Mouse (Mus musculus): ENCODE measurements around the gene Gm34653.
A peak's percentile ranks its signal among the peaks of the same experiment; 100 is the strongest.
"Not testable (repeated sequence)": the region's sequence is repeated elsewhere in the genome, so short reads cannot be mapped to it uniquely, and the experiment has no call there.

Gm34653 gene

DNA sequence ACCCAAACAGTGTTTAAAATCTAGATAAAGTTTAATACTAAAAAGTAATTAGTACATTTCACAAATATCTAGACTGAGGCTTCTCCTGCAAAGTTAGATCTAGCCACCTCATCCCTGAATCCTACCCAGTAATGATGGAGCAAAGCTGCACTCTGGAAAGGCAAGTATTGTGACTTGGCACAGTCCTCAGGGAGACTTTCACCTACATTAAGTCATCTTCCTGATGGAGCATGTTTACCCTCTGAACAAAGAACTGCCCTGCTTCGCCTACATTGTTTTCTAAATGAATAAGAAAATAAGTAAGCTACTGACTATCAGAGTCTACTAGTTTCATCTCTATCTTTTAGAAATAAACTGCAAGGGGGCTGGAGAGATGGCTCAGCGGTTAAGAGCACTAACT is 14.3 kb upstream of the Gm34653 start:
- no peak for DNase-seq

DNA sequence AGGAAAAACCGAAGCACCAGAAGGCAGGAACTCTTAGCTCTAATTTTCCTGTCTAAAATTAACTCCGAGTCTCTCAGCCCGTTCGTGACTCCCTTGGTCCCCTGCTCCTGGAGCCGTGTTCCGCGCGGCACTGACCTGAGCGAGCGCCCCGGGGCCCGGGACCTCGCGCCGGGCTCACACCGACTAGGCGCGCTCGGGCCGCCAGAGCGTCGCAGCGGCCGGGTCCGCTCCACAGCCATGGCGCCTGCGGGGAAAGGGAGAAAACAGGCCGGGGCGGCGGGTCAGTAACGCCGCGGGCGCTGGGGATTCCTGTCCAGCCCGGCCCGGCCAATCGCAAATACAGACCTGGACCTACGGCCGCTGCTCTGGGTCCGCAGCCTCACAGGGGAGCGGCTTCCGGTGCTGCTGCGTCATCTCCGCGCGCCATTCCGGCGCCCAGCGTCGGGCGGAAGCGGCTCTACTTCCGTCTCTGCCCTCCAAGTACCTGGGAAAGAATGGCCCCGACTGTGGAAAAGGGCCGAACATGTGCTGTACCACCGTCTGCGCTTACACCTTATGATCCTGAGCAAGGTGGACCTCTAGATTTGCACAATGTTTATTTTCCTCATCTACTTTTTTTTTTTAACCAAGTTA is 6.9 kb upstream of the Gm34653 start, which contains the start of gene Fbxw2:
Gene Fbxw2 (minus strand): TSS at position 485 of the 633 bp plus-strand sequence.
- DNase-seq, result peak; percentile 90

DNA sequence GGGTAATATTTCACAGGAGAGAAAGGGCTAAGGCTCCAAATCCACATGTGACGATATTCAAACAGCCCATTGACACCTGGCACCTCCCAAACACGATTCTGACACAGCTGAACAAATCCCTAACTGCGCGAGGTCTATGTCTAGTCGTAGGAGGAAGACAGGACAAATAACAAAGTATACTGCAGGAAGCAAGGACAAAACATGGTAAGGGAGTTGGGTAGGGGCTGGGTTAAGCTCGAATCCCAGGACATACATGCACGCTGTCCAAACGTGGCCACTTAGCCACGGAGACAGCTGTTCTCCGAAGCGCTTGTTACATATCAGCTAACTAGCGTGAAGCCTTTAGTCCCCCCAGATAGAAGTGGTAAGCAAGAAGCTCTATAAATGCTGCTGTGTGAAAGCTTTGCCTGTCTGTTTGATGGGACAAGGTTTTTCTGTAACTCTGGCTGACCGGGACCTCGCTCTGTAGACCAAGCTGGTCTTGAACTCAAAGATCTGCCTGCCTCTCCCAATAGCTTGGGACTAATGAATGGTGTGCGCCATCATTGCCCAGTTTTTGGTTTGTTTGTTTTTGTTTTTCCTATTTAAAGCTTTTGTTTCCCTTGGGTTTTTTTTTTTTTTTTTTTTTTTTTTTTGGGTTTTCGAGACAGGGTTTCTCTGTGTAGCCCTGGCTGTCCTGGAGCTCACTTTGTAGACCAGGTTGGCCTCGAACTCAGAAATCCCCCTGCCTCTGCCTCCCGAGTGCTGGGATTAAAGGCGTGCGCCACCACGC is 6.2 kb upstream of the Gm34653 start:
- DNase-seq, result peak; percentile 22

DNA sequence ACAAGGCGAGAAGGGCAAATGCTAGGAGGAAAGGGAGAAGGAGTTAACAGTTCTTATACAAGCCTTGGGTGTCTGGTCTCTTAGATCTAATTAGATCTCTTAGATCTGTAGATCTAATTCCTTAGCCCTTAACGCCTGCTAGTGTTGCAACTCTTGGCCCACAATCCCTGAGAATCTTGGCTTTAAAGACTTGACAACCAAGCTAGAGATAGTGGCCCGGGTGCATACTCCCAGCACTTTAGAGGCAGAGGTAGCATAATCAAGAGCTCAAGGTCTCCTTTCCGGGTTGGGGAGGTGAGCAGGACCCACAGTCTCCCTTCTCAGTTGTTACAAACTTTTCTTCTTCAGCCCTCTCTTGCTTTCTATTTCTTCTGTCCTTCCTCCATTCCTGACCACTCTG is 5.2 kb upstream of the Gm34653 start:
- no peak for DNase-seq

DNA sequence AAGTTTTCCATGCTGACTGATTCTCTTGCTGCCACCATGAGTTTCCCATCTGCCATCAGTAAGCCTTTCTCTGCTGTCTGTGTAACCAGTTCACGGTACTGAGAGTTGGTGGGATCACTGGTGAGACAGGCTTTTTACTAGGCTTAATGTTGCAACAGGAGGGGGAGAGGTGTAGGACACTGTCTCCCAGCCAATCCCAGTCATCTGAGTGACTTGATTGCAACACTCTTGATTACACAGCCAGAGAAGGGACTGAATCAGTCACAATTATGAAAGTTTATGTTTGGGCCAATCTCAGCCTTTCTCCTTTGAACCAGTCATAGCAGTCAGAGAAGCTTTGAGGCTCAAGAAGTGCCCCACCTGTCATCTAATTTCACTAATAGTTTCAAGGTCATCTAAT is 4.8 kb upstream of the Gm34653 start:
- no peak for DNase-seq

DNA sequence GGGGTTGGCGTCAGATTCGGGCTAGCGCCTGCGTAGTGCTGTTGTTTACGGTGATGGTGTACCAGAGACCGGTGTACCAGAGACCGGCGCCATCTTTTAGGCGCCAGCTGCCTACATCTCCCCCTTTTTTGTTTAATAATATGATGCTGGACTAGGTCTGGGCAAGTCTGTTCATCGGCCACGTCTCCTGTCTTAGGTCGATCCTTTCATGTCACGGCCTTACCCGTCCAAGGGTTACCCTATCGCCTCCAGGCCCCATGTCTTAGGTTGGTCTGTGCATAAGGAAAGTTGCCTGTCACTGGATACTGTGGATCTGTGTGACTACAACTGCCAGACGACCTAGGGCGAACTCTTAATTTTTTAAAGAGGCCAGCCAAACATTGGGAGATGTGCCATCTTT is 2.7 kb upstream of the Gm34653 start:
- not testable (repeated sequence) for DNase-seq

DNA sequence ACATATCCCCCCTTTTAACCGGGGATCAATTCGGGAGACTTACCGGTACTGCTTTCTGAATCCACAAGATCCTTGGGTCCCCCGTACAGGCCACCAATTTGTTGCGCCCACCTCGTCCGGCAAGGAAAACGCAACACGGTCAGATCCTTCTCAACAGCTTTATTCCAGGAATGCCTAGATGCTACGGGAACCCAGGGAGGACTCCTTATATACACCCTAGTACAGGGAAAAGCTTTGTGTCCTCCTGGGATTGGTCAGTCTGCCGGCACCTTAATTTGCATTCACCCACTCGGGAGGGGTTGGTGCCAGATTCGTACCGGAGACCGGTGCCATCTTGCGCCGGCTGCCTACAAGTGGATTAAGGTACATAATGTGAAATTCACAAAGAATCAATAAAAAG is 817 bp downstream of the Gm34653 start:
- no peak for DNase-seq

DNA sequence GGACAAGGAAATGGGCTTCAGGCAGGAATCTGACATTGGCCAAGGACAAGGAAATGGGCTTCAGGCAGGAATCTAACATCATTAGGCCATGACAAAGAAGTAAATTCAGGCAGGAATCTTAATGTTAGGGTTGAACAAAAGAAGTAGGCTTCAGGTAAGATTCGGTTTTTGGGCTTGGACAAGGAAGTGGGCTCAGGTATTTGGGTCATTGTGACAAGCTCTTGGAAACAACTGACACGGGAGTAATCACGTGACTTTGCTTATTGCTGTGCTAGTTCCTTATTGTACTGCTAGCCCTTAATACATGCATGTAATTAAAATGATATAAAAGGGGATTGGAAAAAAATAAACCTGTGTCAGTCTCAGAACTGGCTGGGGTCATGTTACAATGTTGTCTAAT is 2.9 kb downstream of the Gm34653 start:
- no peak for DNase-seq

DNA sequence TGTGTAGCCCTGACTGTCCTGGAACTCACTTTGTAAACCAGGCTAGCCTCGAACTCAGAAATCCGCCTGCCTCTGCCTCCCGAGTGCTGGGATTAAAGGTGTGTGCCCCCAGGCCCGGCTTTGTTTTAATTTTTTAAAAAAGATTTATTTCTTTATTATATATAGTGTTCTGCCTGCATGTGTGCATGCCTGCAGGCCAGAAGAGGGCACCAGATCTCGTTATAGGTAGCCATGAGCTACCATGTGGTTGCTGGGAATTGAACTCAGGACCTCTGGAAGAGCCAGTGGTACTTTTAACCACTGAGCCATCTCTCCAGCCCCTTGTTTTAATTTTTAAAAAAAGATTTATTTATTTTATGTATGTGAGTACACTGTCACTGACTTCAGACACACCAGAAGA is 7.3 kb downstream of the Gm34653 start:
- DNase-seq, result not testable (repeated sequence)

DNA sequence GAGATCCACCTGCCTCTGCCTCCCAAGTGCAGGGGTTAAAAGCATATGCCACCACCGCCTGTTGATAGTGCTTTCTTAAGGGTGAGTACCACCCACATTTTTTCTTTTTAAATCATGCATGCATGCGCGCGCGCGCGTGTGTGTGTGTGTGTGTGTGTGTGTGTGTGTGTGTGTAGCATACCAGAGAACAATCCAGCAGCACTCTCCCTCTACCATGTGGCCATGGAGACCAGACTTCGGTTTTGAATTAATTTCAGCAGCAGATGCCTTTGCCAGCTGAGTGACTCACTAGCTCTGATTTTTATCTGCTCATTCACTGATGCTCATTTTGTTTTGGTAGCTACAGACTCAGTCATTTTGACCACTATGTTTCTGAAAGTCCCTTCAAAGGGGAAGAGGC is 8.9 kb downstream of the Gm34653 start:
- no peak for DNase-seq

DNA sequence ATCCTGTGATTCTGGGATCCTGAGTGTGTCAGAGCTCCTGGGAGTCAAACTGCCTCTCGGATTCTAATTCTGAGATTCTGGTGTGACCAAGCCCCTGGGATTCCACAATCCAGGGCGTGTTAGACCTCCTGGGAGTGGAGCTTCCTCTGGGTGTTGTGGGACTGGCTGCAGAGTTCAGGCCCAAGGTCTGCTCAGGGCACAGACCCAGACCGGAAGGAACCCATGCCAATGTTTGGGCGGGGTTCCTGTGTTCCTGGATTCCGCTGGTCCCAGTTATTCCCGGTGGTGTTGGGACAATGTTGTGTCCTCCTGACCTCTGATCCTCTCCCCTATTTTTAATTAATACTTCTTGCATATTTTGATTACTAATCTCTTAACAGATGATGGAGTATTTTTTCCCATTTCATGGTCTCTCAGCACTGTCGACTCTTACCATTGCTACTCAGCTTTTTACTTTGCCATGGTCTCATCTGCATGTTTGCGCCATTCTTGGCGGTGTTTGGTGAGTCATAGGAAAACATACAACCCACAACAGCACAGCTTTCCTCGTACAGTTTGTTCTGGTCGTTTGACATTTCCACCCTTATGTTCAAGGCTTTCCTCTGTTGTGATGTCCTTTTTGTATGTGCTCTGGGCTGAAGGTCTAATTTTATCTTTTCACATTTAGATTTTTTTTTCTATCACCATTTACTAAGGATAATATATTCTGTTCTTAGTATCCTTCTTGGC is 10.6 kb downstream of the Gm34653 start:
- DNase-seq, result no peak

DNA sequence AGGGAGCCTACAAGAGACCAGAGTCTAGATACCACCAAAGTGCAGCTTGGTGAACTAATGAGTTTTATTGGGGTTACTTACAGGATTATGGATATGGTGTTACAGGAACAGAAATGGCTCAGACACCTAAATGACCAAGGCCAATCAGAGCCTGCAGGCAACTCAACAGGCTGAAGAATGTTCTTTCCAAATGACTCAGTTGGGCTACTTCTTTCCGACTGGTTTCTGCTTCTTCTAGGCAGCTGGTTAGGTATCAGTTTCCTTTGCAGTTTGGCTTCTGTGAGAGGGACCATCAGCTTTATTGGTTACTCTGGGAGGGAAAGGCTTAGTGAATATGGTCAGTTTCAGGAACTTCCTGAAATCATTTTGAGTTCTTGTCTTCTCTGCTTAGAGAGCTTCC is 14.9 kb downstream of the Gm34653 start:
- DNase-seq, result no peak

DNA sequence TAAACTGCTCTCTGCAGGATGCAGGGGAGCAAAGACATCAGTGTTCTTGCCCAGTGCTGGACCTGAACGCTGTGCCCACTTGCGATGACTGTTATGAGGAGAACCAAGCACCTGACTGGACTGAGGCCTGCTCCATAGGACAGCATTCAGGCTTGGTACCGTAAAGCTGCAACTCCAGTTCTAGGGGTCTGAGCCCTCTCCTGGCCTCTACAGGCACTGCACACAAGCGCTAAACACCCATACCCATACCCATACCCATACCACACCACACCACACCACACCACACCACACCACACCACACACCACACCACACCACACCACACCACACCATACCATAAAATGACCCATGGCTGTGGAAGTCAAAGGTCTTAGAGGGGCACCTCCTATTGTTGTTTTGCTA is 22.5 kb downstream of the Gm34653 start:
- no peak for DNase-seq

DNA sequence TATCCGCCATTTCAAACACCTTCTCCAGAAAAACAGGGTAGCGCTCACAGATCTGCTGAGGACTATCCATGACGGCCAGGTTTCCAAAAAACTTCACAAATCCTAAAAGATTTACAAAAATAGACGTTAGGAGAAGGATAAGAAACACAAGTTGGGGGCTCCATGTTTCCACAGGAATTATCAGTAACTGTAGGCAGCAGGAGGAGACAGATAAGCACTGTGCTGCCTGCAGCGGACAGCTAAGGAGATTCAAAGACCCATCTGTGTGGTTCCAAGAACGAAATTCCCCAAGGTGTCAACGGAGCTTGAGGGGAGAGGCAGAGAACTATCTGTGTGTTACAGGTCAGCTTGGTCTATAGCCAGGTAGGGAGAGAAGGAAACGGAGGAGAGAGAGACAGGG is 24.9 kb downstream of the Gm34653 start:
- DNase-seq, result no peak

DNA sequence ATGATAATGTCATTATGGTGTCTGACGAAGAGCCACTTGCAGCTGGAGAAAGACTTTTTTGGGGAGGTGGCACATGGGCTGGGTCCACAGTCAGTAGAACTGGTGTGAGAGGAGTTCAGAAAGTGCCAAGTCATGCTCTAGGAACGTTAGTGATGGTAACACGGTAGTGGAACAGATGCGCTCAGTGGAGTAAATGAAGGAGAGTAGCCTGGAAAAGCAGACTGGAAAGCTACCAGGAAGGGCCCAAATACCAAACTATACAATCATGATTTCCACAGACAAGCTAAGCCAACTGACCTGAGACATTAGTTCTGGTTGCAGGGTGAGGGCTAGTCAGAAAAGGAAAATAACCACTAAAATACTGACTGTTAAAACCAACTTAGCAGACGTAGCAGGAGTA is 36.9 kb downstream of the Gm34653 start:
- no peak for DNase-seq

DNA sequence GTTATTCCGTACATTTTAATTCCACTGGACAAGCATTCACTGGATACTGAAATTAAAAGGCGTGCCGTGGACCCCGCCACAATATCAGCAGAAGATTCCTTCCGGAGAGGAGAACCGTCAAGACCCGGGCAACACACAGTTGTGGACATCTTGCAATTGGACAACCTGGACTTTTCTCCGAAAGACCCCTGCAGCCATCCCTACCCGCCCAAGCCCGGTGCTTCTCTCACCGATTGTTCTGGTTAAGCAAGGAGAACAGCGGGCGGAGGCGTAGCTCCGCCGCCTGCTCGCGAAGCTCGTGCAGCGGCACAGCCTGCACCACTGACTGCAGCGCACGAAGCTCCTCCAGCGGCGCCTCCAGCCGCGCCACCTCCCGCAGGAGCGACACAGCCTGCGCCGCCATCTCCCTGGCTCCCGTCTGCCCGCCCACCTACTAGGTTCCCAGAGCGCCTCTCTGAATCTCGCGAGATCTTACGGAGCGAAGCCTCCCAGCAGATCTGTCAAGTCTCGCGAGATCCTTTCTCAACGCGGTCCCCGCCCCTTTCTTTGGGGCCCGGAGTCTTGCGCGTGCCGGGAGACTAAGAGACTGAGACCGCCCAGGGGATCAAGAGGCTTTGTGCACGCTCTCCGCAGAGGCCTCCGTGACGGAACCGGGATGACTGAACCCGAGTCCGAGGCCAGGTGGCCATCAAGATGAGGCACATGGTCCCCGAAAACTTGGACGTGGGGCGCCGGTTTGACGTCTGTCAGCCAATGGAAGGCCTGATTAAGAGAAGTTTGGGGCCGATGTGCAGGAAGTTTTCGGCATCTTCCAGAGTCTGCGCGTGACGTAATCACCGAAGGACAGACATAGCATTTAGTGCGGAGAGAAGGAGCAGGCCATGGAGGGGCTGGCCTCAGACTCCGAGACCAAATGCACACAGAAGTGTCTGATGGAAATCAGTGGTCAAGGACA is 38.0 kb downstream of the Gm34653 start:
- peak; percentile 91 for DNase-seq

DNA sequence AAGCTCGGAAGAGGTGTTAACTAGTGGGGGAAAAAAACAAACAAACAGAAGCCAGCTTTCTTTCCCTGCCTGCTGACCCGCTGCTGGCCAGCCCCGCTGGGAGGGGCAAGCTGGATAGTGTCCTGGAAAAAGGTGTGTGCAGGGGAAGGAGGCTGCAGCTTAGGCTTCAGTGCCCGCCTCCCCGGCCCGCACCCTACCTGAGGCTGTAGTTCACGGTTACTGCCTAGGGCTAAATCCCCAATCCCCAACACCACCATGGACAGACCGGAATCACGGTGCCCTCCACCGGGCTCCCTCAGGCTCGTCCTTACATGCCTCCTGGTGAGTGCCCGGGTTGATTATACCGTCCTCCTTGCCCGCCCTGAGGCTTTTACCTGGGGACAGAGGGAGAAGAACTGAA is 41.5 kb downstream of the Gm34653 start, which contains the start of gene Cutal:
Gene Cutal (plus strand): TSS at position 126 of the 400 bp plus-strand sequence.
- DNase-seq, result no peak

DNA sequence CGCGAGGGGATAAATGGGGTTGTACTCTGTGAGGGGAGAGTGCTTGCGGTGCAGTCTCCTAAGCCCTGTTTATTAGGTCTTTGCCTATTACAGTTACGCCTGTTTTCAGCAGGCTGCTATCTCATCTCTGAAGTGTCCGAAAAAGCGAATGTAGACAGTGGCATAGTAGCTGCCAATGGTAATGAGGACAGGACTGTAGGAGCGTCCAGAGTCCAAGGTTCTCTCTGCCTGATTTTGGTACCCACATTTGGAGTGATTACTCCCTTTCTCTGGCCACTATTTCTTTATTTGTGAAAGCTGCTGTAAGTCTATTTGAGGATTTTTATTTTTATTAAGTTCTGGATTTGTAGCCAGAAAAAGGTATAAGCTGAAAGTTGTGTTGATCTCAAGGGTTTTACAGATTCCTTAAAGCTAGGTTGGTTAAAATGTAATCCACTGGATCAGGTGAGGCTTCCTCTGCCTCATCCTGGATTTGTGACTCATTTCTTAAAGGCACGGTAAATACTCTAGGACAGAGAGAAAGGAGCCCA is 42.1 kb downstream of the Gm34653 start, which contains the start of gene Psmd5:
Gene Psmd5 (minus strand): TSS at position 153 of the 530 bp plus-strand sequence.
- no peak for DNase-seq

DNA sequence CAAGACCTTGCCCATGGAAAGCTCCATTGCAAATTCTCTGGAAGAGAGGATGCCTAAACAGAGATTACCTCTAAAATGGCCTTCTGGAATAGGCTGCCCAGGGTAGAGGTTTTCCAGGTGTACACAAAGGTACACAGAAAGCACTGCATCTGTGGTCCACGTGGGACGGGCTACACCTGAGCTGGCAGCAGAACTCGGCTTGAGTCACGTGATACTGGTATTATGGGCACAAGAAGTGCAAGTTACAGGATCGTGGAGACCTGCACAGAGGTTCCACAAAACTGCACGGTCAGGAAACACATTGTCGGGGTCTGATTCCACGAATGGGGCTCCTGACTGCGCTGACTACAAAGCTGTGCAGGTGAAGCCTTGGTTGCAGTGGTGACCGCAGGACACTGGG is 47.2 kb downstream of the Gm34653 start:
- no peak for DNase-seq

DNA sequence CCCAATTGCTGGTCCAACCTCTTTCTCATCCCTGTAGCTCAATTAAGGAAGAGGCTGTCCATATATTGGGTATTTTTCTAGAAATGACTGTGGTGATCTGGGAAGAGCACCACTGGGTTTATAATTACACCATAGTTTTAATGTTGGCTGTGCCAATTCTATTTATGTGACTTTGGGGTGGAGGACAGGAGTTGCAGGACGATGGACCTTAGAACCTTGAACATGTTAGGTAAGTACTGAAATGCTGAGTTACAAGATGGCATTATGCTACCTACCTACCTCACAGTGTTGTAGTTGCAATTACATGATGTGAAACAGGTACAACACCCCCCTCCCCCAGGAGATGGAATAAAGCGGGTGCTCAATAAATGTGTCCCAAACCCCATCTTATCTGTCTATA is 50.0 kb downstream of the Gm34653 start:
- no peak for DNase-seq

DNA sequence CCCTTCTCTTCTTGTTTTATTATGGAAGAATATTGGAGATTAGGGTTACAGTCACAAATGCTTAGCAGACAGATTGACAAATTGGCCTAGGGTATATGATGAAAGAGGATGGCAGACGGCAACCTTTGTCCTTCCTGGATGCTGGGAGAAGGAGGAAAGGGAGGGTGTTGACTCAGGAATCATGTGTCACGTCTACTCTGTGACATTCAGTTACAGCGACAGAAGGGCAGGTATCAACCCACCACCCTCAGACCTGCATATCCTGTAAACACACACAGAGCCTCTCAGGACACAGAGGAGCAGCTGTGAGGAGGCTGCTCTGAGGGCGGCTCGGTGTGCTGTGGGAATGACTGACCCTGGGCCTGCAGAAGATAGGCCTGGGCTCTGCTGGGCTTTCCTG is 50.4 kb downstream of the Gm34653 start:
- no peak for DNase-seq

DNA sequence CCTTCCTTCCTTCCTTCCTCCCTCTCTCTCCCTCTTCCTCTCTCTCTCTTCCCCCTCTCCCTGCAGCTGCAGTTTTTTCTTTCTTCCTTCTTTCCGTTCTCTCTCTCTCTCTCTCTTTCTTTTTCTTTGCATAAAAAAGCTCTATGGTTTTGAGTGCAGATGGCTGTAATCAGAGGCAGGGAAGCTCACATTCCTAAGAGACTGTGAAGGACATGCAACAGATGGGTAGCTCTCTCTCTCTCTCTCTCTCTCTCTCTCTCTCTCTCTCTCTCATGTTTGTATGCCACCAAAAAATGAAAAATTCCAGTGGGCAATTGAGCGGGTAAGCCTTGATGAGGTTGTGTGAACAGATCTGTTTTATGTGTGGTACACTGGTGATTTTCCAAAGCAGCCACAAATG is 51.4 kb downstream of the Gm34653 start:
- no peak for DNase-seq

Measured in cerebellum, adult 8-10 months (tissue).